In the genomic region with DNA sequence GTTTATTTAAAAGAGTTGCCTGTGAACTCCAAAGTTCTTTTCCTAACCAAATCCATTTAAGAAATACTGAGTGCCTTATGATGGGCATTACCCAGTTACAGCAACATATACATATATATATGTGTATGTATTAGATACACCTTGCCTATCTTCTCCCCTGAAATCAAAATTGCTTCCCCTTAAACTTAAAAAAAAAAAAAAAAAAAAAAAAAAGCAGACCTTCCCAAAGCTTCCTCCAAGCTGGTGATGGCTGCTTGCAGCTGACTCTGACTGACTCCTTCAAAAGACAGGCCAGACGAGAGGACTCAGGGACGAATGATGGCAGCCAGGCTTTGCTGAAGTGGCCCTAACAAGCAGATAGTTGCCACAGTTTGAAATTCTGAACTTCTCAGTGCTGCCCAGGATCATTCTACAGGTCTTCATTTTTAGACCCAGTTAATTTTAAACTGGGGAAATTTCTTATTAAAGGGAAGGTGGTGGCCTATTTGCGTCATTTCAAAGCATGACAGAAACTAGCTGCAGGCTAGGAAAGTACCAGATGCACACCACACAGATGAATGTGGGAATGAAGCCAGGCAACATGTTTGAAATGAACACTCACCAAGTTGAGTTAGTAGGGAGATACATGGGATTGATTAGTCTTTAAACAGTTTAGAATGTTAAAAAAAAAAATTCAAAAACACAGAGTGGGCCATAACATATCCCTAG, we compare ENCODE assay signal across 32 mouse cellular contexts. TPM values are rescaled to one million over a fixed set of nuclear protein-coding genes. Genes with fewer than 3 reads are reported as not detected.
DNase-seq lines count a peak whose midpoint lies in the region; ATAC-seq and TF ChIP-seq lines count a peak whose summit lies in the region.
"Had no signal": no experiment of that assay in that cellular context is flagged by ENCODE, and none has a peak within 500 bp of the region (broad histone marks: within the 10 kb centered on the region; RNA-seq: fewer than 3 reads in every experiment).

No protein-coding gene starts in this region.

- peaks cover 12% of the 10 kb centered on the region for H3K4me1 ChIP-seq in thymus, adult 2 months (replicated peaks; ENCODE audit: control insufficient read depth, insufficient read depth, low read length)

- 77% methylated on average over 3 of the region's 3 CpGs for WGBS in thymus, adult 2 months

- DNase-seq in gastrocnemius, adult 2 months = no peak
- DNase-seq in gastrocnemius, postnatal 4 days (ENCODE audit: low spot score in 2 of 2) = no peak
- DNase-seq in thymus, adult 2 months = no peak
- no peak for DNase-seq in thymus, postnatal 4 days
- DNase-seq in brain, embryonic 14.5 days (ENCODE audit: low read depth) = peak; percentile 64
- DNase-seq in left cerebral cortex, adult 18-20 months (ENCODE audit: low spot score in 2 of 2) = no peak
- DNase-seq: adrenal gland, postnatal 25 days; cerebellum, adult 11-12 months; cerebellum, postnatal 25 days; heart, postnatal 14 days; liver; lung, postnatal 4 days; retina, postnatal 1 day; right cerebral cortex, postnatal 25 days; spleen, adult 18-20 months had no signal

- H3K36me3 ChIP-seq in thymus, adult 2 months (ENCODE audit: control insufficient read depth, insufficient read depth, low read length) = no peaks in the 10 kb centered on the region

- H3K4me3 ChIP-seq in gastrocnemius, adult 2 months = peak overlapping the region; percentile 42; the same call in 1 of the 2 replicates
- no peak overlapping the region for H3K4me3 ChIP-seq in thymus, adult 2 months (ENCODE audit: control insufficient read depth, insufficient read depth, low read length)
- H3K4me3 ChIP-seq: embryonic facial prominence, embryonic 13.5 days; heart, embryonic 13.5 days; limb, embryonic 10.5 days; liver, embryonic 15.5 days; lung, embryonic 15.5 days; midbrain, embryonic 15.5 days; neural tube, embryonic 12.5 days had no signal

- intact Hi-C loops in gastrocnemius, adult 2 months (cut with DNase I) = no loop called here

- no peak for TF ChIP-seq POLR2A in thymus, adult 2 months (IDR thresholded peaks at IDR 0.05; ENCODE audit: control insufficient read depth, extremely low read depth, insufficient read depth, low read length, poor library complexity)
- no peak for TF ChIP-seq POLR2A in brain, embryonic 14.5 days (IDR thresholded peaks at IDR 0.05; ENCODE audit: borderline replicate concordance, extremely low read depth, insufficient read depth, insufficient read length, poor library complexity, severe bottlenecking)

- TF ChIP-seq CTCF in gastrocnemius, adult 2 months (IDR thresholded peaks at IDR 0.05) = no peak
- no peak for TF ChIP-seq CTCF in thymus, adult 2 months (IDR thresholded peaks at IDR 0.05; ENCODE audit: borderline replicate concordance, control insufficient read depth, extremely low read depth, insufficient read depth, low read length, poor library complexity)
- TF ChIP-seq CTCF in brain, embryonic 14.5 days (IDR thresholded peaks at IDR 0.05; ENCODE audit: borderline replicate concordance, extremely low read depth, insufficient read depth, insufficient read length) = no peak

- peak overlapping the region; percentile 13; the same call in 1 of the 2 replicates for H3K27ac ChIP-seq in gastrocnemius, adult 2 months
- peak overlapping the region; percentile 33; the same call in 1 of the 2 replicates for H3K27ac ChIP-seq in thymus, adult 2 months (ENCODE audit: control insufficient read depth, insufficient read depth, low read length)
- H3K27ac ChIP-seq: embryonic facial prominence, embryonic 13.5 days; heart, embryonic 13.5 days; hindbrain, postnatal 0 days; kidney, postnatal 0 days; limb, embryonic 10.5 days; liver, embryonic 15.5 days; lung, embryonic 15.5 days; midbrain, embryonic 15.5 days; neural tube, embryonic 12.5 days had no signal

- H3K27me3 ChIP-seq in thymus, adult 2 months (ENCODE audit: control insufficient read depth, insufficient read depth, low read length) = no peaks in the 10 kb centered on the region
- H3K27me3 ChIP-seq: embryonic facial prominence, embryonic 13.5 days; heart, embryonic 13.5 days; liver, embryonic 15.5 days; lung, embryonic 15.5 days; midbrain, embryonic 15.5 days; neural tube, embryonic 12.5 days had no signal

- no peak for ATAC-seq in frontal cortex, adult (ENCODE audit: low TSS enrichment)
- ATAC-seq: hindbrain, postnatal 0 days; intestine, embryonic 16.5 days; midbrain, embryonic 15.5 days had no signal

RNA-seq across cellular contexts. Expression of a gene that starts 5.6 kb away (rescaled TPM):
- 10 to 100 TPM; 13.0 to 16.2 TPM for total RNA-seq in gastrocnemius, adult 2 months (2021)
- total RNA-seq in gastrocnemius, postnatal 4 days (2021) = 10 to 100 TPM in 1 of 2 experiments, 1 to 10 TPM in 1; 9.2 to 11.7 TPM
- polyA plus RNA-seq in thymus, adult 2 months (2012; rRNA removed) = 56.7 and 58.9 TPM in 2 replicates
- polyA plus RNA-seq in brain, embryonic 14.5 days (2012; rRNA removed) = 24.6 and 25.0 TPM in 2 replicates
- total RNA-seq in left cerebral cortex, adult 18-20 months (2021) = 10 to 100 TPM; 11.5 to 14.5 TPM

RNA-seq across cellular contexts. Expression of a gene that starts 16.1 kb away (rescaled TPM):
- total RNA-seq in gastrocnemius, adult 2 months (2021) = not detected
- not detected for total RNA-seq in gastrocnemius, postnatal 4 days (2021)
- polyA plus RNA-seq in thymus, adult 2 months (2012; rRNA removed) = not detected in 2 replicates
- polyA plus RNA-seq in brain, embryonic 14.5 days (2012; rRNA removed) = not detected in 2 replicates
- not detected for total RNA-seq in left cerebral cortex, adult 18-20 months (2021)
- total RNA-seq: adrenal gland, postnatal 25 days; gastrocnemius, adult 8-10 months; granulocyte monocyte progenitor cell, adult 5-6 weeks; heart, postnatal 14 days; hindbrain, postnatal 0 days had no signal
- polyA plus RNA-seq: C2C12; embryonic facial prominence, embryonic 13.5 days; frontal cortex, adult 2 months; heart, embryonic 13.5 days; hindbrain, embryonic 11.5 days; hindbrain, postnatal 0 days; intestine, embryonic 16.5 days; kidney, postnatal 0 days; large intestine, adult 2 months; limb, embryonic 10.5 days; liver, embryonic 15.5 days; lung, embryonic 15.5 days; midbrain, embryonic 15.5 days had no signal

RNA-seq across cellular contexts. Expression of a gene that starts 41.3 kb away (rescaled TPM):
- under 1 TPM; 0.20 to 0.66 TPM for total RNA-seq in gastrocnemius, adult 2 months (2021)
- 10 to 100 TPM; 41.2 to 43.6 TPM for total RNA-seq in gastrocnemius, postnatal 4 days (2021)
- polyA plus RNA-seq in thymus, adult 2 months (2012; rRNA removed) = 2.1 and 3.4 TPM in 2 replicates
- 48.1 and 66.0 TPM in 2 replicates for polyA plus RNA-seq in brain, embryonic 14.5 days (2012; rRNA removed)
- 1 to 10 TPM; 1.8 to 2.9 TPM for total RNA-seq in left cerebral cortex, adult 18-20 months (2021)

RNA-seq across cellular contexts. Expression of a gene that starts 42.4 kb away (rescaled TPM):
- 10 to 100 TPM; 14.4 to 15.2 TPM for total RNA-seq in gastrocnemius, adult 2 months (2021)
- total RNA-seq in gastrocnemius, postnatal 4 days (2021) = 10 to 100 TPM; 21.4 to 23.1 TPM
- 4.6 and 5.2 TPM in 2 replicates for polyA plus RNA-seq in thymus, adult 2 months (2012; rRNA removed)
- polyA plus RNA-seq in brain, embryonic 14.5 days (2012; rRNA removed) = 23.8 and 25.3 TPM in 2 replicates
- 10 to 100 TPM; 27.1 to 27.8 TPM for total RNA-seq in left cerebral cortex, adult 18-20 months (2021)

RNA-seq across cellular contexts. Expression of a gene that starts 42.4 kb away (rescaled TPM):
- total RNA-seq in gastrocnemius, adult 2 months (2021) = under 1 TPM; 0.05 to 0.08 TPM
- total RNA-seq in gastrocnemius, postnatal 4 days (2021) = 1 to 10 TPM; 3.9 to 4.5 TPM
- polyA plus RNA-seq in thymus, adult 2 months (2012; rRNA removed) = 8.1 and 17.6 TPM in 2 replicates
- polyA plus RNA-seq in brain, embryonic 14.5 days (2012; rRNA removed) = 6.0 and 7.8 TPM in 2 replicates
- total RNA-seq in left cerebral cortex, adult 18-20 months (2021) = under 1 TPM; 0.23 to 0.56 TPM

Comparison
In these comparisons a context has a peak if more than half of its experiments do, and no peak if none do; other contexts are left out.
1. RNA of a gene that starts 41.3 kb away (total RNA-seq): 41.2 to 43.6 TPM in gastrocnemius, postnatal 4 days; 1.8 to 2.9 TPM in left cerebral cortex, adult 18-20 months and 0.20 to 0.66 TPM in gastrocnemius, adult 2 months; every median in the first group is over 10 times any median in the second.